Mouse (Mus musculus) hindbrain, embryonic 12.5 days (tissue): ENCODE data around the gene Cdh12. TPM values are rescaled to one million over a fixed set of nuclear protein-coding genes. Genes with fewer than 3 reads are reported as not detected.
A peak's percentile ranks its signal among the peaks of the same experiment; 100 is the strongest.
"Not testable (repeated sequence)": the region's sequence is repeated elsewhere in the genome, so short reads cannot be mapped to it uniquely, and the experiment has no call there.

Experiments used
- ATAC-seq: fragments of 200-750 bp; cut with Nextera tagmentation; 2 replicates; pipeline ENCODE4 v1.8.0; 2017; ENCODE audit warnings: moderate TSS enrichment; ENCODE audit not compliant: low FRiP score
- H3K27ac ChIP-seq: fragments of 300-500 bp; sonication (generic); 2 replicates; pipeline ENCODE4 v1.5.1; 2016; ENCODE audit warnings: mild to moderate bottlenecking
- H3K27me3 ChIP-seq: fragments of 300-500 bp; sonication (generic); 2 replicates; pipeline ENCODE4 v1.6.1; 2016; ENCODE audit warnings: mild to moderate bottlenecking
- H3K36me3 ChIP-seq: fragments of 300-500 bp; sonication (generic); 2 replicates; pipeline ENCODE4 v1.6.1; 2016; ENCODE audit warnings: mild to moderate bottlenecking
- H3K4me1 ChIP-seq: fragments of 300-500 bp; sonication (generic); 2 replicates; pipeline ENCODE4 v1.6.1; 2016
- H3K4me2 ChIP-seq: fragments of 300-500 bp; sonication (generic); replicated peaks from 2 replicates; pipeline ENCODE4 v1.6.1; 2016; ENCODE audit warnings: mild to moderate bottlenecking
- H3K4me3 ChIP-seq: fragments of 300-500 bp; sonication (generic); 2 replicates; pipeline ENCODE4 v1.5.1; 2016; ENCODE audit warnings: mild to moderate bottlenecking
- H3K9ac ChIP-seq: fragments of 300-500 bp; sonication (generic); 2 replicates; pipeline ENCODE4 v1.6.1; 2016; ENCODE audit warnings: mild to moderate bottlenecking, moderate library complexity
- H3K9me3 ChIP-seq: fragments of 300-500 bp; sonication (generic); replicated peaks from 2 replicates; pipeline ENCODE4 v1.6.1; 2016; ENCODE audit warnings: mild to moderate bottlenecking
- WGBS: fragments of 180-500 bp; shearing (Covaris S2); methylation state at CpG from one replicate; pipeline ENCODE4 v1.1.7; 2016; 5-methylcytosine and 5-hydroxymethylcytosine counted together
- polyA plus RNA-seq: library from polyadenylated mRNA; unstranded; fragments of >200 nt; fragmentation: Nextera tagmentation; extraction: Ambion mirVana; gene quantifications from 2 replicates; pipeline ENCODE4 v1.2.1, GENCODE M21; 2016

The Cdh12 gene
- 1.5 and 1.7 TPM in 2 replicates for polyA plus RNA-seq

- no peak within 1 kb of the TSS for H3K27ac ChIP-seq
- 8% methylated on average over 18 of the region's 18 CpGs for WGBS
These were observed at the start of gene Cdh12 for GRCm38 (mm10) chr15:20448861-20449663. Gene Cdh12 (plus strand): TSS chr15:20449265.

GRCm38 (mm10) chr15:20403596-20403995 lies 45.5 kb upstream of the Cdh12 start:
- H3K27me3 ChIP-seq = no peaks in the 10 kb centered on the region
- WGBS = 55% methylated on average over 3 of the region's 3 CpGs
- no peaks in the 10 kb centered on the region for H3K36me3 ChIP-seq
- no peak overlapping the region for H3K4me3 ChIP-seq
- no peaks in the 10 kb centered on the region for H3K4me1 ChIP-seq
- no peak overlapping the region for H3K4me2 ChIP-seq
- no peak overlapping the region for H3K9ac ChIP-seq
- no peaks in the 10 kb centered on the region for H3K9me3 ChIP-seq
- no peak overlapping the region for H3K27ac ChIP-seq
- no peak for ATAC-seq

More at GRCm38 (mm10) chr15:20448861-20449663, at the start of gene Cdh12:
- H3K9ac ChIP-seq = peak within 1 kb of the TSS; percentile 48; the same call in 1 of the 2 replicates
- ATAC-seq = peak; percentile 89
- peaks cover 3% of the 10 kb centered on the region; the same call in 1 of the 2 replicates for H3K4me1 ChIP-seq
- H3K4me3 ChIP-seq = peak within 1 kb of the TSS; percentile 41
- H3K9me3 ChIP-seq = no peaks in the 10 kb centered on the region
- H3K4me2 ChIP-seq = peak within 1 kb of the TSS; percentile 75
- H3K36me3 ChIP-seq = no peaks in the 10 kb centered on the region
- no peaks in the 10 kb centered on the region for H3K27me3 ChIP-seq

- 93% methylated on average over 1 of the region's 1 CpGs for WGBS
- H3K4me2 ChIP-seq = no peak overlapping the region
- H3K27ac ChIP-seq = no peak overlapping the region
- H3K36me3 ChIP-seq = no peaks in the 10 kb centered on the region
- no peak overlapping the region for H3K9ac ChIP-seq
- no peak for ATAC-seq
- no peaks in the 10 kb centered on the region for H3K9me3 ChIP-seq
- no peak overlapping the region for H3K4me3 ChIP-seq
- H3K27me3 ChIP-seq = no peaks in the 10 kb centered on the region
- H3K4me1 ChIP-seq = no peaks in the 10 kb centered on the region
These were observed 35.7 kb upstream of the Cdh12 start for GRCm38 (mm10) chr15:20413397-20413796.

- Histone ChIP-seq H3K4me3 (no peak overlapping the region), H3K27ac (no peak overlapping the region), H3K9me3 (no peaks in the 10 kb centered on the region), H3K4me1 (no peaks in the 10 kb centered on the region), H3K9ac (no peak overlapping the region), H3K36me3 (no peaks in the 10 kb centered on the region), H3K4me2 (no peak overlapping the region), H3K27me3 (no peaks in the 10 kb centered on the region)
- ATAC-seq = no peak
- WGBS = 61% methylated on average over 2 of the region's 2 CpGs
These were observed 12.7 kb upstream of the Cdh12 start for GRCm38 (mm10) chr15:20436356-20436755.

GRCm38 (mm10) chr15:20450558-20450957 lies 1.5 kb downstream of the Cdh12 start:
- Histone ChIP-seq H3K4me3 (no peak overlapping the region), H3K9ac (no peak overlapping the region), H3K27ac (no peak overlapping the region), H3K4me2 (no peak overlapping the region), H3K36me3 (no peaks in the 10 kb centered on the region), H3K4me1 (peaks cover 3% of the 10 kb centered on the region; the same call in 1 of the 2 replicates), H3K27me3 (no peaks in the 10 kb centered on the region), H3K9me3 (no peaks in the 10 kb centered on the region)
- ATAC-seq = no peak
- WGBS = 78% methylated on average over 5 of the region's 5 CpGs

GRCm38 (mm10) chr15:20458508-20458907 lies 9.4 kb downstream of the Cdh12 start:
- no peak overlapping the region for H3K4me3 ChIP-seq
- H3K9me3 ChIP-seq = no peaks in the 10 kb centered on the region
- H3K4me1 ChIP-seq = no peaks in the 10 kb centered on the region
- no peak overlapping the region for H3K9ac ChIP-seq
- ATAC-seq = no peak
- 91% methylated on average over 3 of the region's 3 CpGs for WGBS
- H3K27me3 ChIP-seq = no peaks in the 10 kb centered on the region
- no peak overlapping the region for H3K4me2 ChIP-seq
- H3K36me3 ChIP-seq = no peaks in the 10 kb centered on the region
- H3K27ac ChIP-seq = no peak overlapping the region

- Histone ChIP-seq H3K4me1 (no peaks in the 10 kb centered on the region), H3K27ac (no peak overlapping the region), H3K9me3 (no peaks in the 10 kb centered on the region), H3K27me3 (no peaks in the 10 kb centered on the region), H3K4me2 (no peak overlapping the region), H3K36me3 (no peaks in the 10 kb centered on the region), H3K9ac (no peak overlapping the region), H3K4me3 (no peak overlapping the region)
- WGBS = 86% methylated on average over 3 of the region's 3 CpGs
- ATAC-seq = no peak
These were observed 13.4 kb downstream of the Cdh12 start for GRCm38 (mm10) chr15:20462500-20462899.

- no peak overlapping the region for H3K9ac ChIP-seq
- WGBS = 79% methylated on average over 1 of the region's 1 CpGs
- no peaks in the 10 kb centered on the region for H3K4me1 ChIP-seq
- no peak overlapping the region for H3K4me3 ChIP-seq
- no peak for ATAC-seq
- H3K4me2 ChIP-seq = no peak overlapping the region
- H3K36me3 ChIP-seq = no peaks in the 10 kb centered on the region
- H3K9me3 ChIP-seq = no peaks in the 10 kb centered on the region
- H3K27ac ChIP-seq = no peak overlapping the region
- H3K27me3 ChIP-seq = no peaks in the 10 kb centered on the region
These were observed 14.5 kb downstream of the Cdh12 start for GRCm38 (mm10) chr15:20463601-20464000.

- H3K9ac ChIP-seq = no peak overlapping the region
- H3K4me2 ChIP-seq = no peak overlapping the region
- H3K4me3 ChIP-seq = no peak overlapping the region
- H3K27ac ChIP-seq = no peak overlapping the region
- H3K4me1 ChIP-seq = no peaks in the 10 kb centered on the region
- H3K36me3 ChIP-seq = no peaks in the 10 kb centered on the region
- 94% methylated on average over 4 of the region's 4 CpGs for WGBS
- no peak for ATAC-seq
- no peaks in the 10 kb centered on the region for H3K9me3 ChIP-seq
- H3K27me3 ChIP-seq = no peaks in the 10 kb centered on the region
These were observed 101.9 kb downstream of the Cdh12 start for GRCm38 (mm10) chr15:20550979-20551378.

- Histone ChIP-seq H3K27ac (no peak overlapping the region), H3K27me3 (no peaks in the 10 kb centered on the region), H3K9ac (no peak overlapping the region), H3K36me3 (no peaks in the 10 kb centered on the region), H3K4me1 (no peaks in the 10 kb centered on the region), H3K4me2 (no peak overlapping the region), H3K4me3 (no peak overlapping the region), H3K9me3 (no peaks in the 10 kb centered on the region)
- no peak for ATAC-seq
- WGBS = 80% methylated on average over 4 of the region's 4 CpGs
These were observed 121.9 kb downstream of the Cdh12 start for GRCm38 (mm10) chr15:20571012-20571411.

GRCm38 (mm10) chr15:20582567-20583075 lies 133.6 kb downstream of the Cdh12 start:
- Histone ChIP-seq H3K9ac (no peak overlapping the region), H3K9me3 (no peaks in the 10 kb centered on the region), H3K4me1 (no peaks in the 10 kb centered on the region), H3K27me3 (no peaks in the 10 kb centered on the region), H3K36me3 (no peaks in the 10 kb centered on the region), H3K27ac (no peak overlapping the region), H3K4me3 (no peak overlapping the region), H3K4me2 (no peak overlapping the region)
- ATAC-seq = no peak
- WGBS = 70% methylated on average over 5 of the region's 5 CpGs

GRCm38 (mm10) chr15:20591599-20591998 lies 142.5 kb downstream of the Cdh12 start:
- H3K4me3 ChIP-seq = no peak overlapping the region
- 79% methylated on average over 5 of the region's 5 CpGs for WGBS
- no peaks in the 10 kb centered on the region for H3K36me3 ChIP-seq
- no peaks in the 10 kb centered on the region for H3K9me3 ChIP-seq
- no peaks in the 10 kb centered on the region for H3K4me1 ChIP-seq
- ATAC-seq = no peak
- no peak overlapping the region for H3K27ac ChIP-seq
- no peak overlapping the region for H3K4me2 ChIP-seq
- no peaks in the 10 kb centered on the region for H3K27me3 ChIP-seq
- no peak overlapping the region for H3K9ac ChIP-seq

- H3K36me3 ChIP-seq, ATAC-seq, H3K4me2 ChIP-seq, H3K9me3 ChIP-seq, H3K27ac ChIP-seq, H3K9ac ChIP-seq, H3K4me1 ChIP-seq, H3K27me3 ChIP-seq, H3K4me3 ChIP-seq: not testable (repeated sequence)
- whole genome bisulfite sequencing = 89% methylated on average over 3 of the region's 3 CpGs
These were observed 156.7 kb downstream of the Cdh12 start for GRCm38 (mm10) chr15:20605751-20606150.
